Mouse (Mus musculus): ENCODE results near the gene Pdxk. TPM values are rescaled to one million over a fixed set of nuclear protein-coding genes. Genes with fewer than 3 reads are reported as not detected.
A peak's percentile ranks its signal among the peaks of the same experiment; 100 is the strongest.

Gene Pdxk
- polyA plus RNA-seq, 1 experiment from 2014 or later: 22.8 TPM

DNA sequence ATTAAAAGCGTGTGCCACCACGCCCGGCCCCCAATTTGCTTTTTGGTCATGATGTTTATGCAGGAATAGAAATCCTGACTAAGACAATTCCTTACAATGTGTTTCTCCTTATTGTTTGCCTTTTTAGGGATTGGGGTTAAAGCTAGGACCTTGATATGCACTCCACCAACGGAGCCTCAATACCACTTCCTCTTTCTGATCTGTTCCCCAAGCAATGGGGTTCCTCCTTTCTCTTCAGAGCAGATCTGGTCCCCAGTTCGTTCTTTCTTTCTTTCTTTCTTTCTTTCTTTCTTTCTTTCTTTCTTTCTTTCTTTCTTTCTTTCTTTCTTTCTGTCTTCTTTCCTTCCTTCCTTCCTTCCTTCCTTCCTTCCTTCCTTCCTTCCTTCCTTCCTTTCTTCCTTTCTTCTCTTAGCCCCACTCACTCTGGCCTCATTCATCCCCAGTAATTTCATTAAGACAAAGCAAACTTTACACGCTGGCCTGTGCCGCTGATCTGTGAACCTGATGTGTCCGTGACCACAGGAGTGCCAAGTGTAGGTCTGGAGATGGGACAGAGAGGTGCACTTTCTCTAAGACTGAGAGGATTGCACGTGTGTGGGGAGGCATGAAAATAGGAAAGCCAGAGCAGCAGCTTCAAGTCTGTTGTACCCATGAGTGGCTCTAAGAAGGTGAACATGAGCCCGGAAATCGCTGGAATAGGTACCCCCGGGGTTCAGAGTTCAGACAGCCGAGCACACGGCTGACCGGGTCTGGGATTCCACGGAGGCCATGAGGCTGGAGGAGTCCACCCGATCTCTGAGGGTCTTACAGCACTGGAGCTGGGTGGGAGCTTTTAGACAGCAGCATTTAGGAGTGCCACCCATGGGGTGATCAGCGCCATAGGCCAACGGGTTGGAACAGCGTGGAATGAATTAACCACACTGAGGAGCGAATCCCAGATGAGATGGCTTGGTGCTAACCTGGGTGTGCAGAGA, 16.5 kb upstream of the Pdxk start:
- Histone ChIP-seq H3K27me3 (replicated peaks; ENCODE audit: control insufficient read depth, insufficient read depth, low read length) (no peaks in the 10 kb centered on the region), H3K4me3 (ENCODE audit: low read depth, low read length) (peak overlapping the region; percentile 48), H3K36me3 (ENCODE audit: control insufficient read depth, insufficient read depth) (no peaks in the 10 kb centered on the region), H3K9ac (ENCODE audit: low read depth, low read length) (peak overlapping the region; percentile 56), H3K4me2 (replicated peaks; ENCODE audit: low read depth) (peak overlapping the region; percentile 87), H3K9me3 (ENCODE audit: control insufficient read depth) (no peaks in the 10 kb centered on the region), H3K4me1 (replicated peaks; ENCODE audit: control insufficient read depth, insufficient read depth, low read length) (0 out of 2 replicates have a peak, but pooled peaks cover 4% of the 10 kb centered on the region), H3K27ac (ENCODE audit: low read depth, low read length) (no peak overlapping the region)
- peak; percentile 1; the same call in 1 of the 2 replicates for ATAC-seq
- 33% methylated on average over 21 of the region's 21 CpGs for WGBS
- no peak for TF ChIP-seq CTCF (IDR thresholded peaks at IDR 0.05; ENCODE audit: low read depth)

GRCm38 (mm10) chr10:78476821-78477220, 12.0 kb upstream of the Pdxk start:
- Histone ChIP-seq H3K36me3 (ENCODE audit: control insufficient read depth, insufficient read depth) (no peaks in the 10 kb centered on the region), H3K4me2 (replicated peaks; ENCODE audit: low read depth) (no peak overlapping the region), H3K27me3 (replicated peaks; ENCODE audit: control insufficient read depth, insufficient read depth, low read length) (no peaks in the 10 kb centered on the region), H3K9me3 (ENCODE audit: control insufficient read depth) (no peaks in the 10 kb centered on the region), H3K27ac (ENCODE audit: low read depth, low read length) (no peak overlapping the region), H3K4me3 (ENCODE audit: low read depth, low read length) (no peak overlapping the region), H3K9ac (ENCODE audit: low read depth, low read length) (no peak overlapping the region), H3K4me1 (replicated peaks; ENCODE audit: control insufficient read depth, insufficient read depth, low read length) (no peaks in the 10 kb centered on the region)
- ATAC-seq: no peak
- WGBS: 56% methylated on average over 4 of the region's 4 CpGs
- no peak for TF ChIP-seq CTCF (IDR thresholded peaks at IDR 0.05; ENCODE audit: low read depth)

DNA sequence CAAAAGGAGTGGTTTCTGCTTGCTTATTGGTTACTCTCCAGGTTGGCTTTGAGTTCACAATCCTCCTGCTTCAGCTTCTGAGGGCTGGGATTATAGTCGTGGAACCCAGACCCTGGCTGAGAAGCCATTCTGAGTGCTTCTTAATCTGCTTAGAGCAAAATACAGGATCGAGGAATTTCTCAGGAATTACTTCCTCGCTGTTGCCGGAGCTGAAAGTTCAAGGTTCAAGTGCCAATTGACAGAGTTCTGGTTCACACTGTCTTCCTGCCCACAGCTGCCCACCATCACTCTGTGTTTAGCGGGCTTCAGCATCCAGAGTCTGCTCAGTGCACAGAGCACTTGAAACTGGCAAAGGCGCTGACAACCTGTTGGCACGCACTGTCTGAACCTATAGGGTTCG, 10.0 kb upstream of the Pdxk start:
- no peaks in the 10 kb centered on the region for H3K4me1 ChIP-seq (replicated peaks; ENCODE audit: control insufficient read depth, insufficient read depth, low read length)
- WGBS: 49% methylated on average over 8 of the region's 8 CpGs
- no peaks in the 10 kb centered on the region for H3K36me3 ChIP-seq (ENCODE audit: control insufficient read depth, insufficient read depth)
- H3K27me3 ChIP-seq (replicated peaks; ENCODE audit: control insufficient read depth, insufficient read depth, low read length): no peaks in the 10 kb centered on the region
- TF ChIP-seq CTCF (IDR thresholded peaks at IDR 0.05; ENCODE audit: low read depth): no peak
- H3K4me3 ChIP-seq (ENCODE audit: low read depth, low read length): no peak overlapping the region
- H3K9me3 ChIP-seq (ENCODE audit: control insufficient read depth): no peaks in the 10 kb centered on the region
- no peak overlapping the region for H3K4me2 ChIP-seq (replicated peaks; ENCODE audit: low read depth)
- ATAC-seq: no peak
- H3K9ac ChIP-seq (ENCODE audit: low read depth, low read length): no peak overlapping the region
- H3K27ac ChIP-seq (ENCODE audit: low read depth, low read length): no peak overlapping the region

DNA sequence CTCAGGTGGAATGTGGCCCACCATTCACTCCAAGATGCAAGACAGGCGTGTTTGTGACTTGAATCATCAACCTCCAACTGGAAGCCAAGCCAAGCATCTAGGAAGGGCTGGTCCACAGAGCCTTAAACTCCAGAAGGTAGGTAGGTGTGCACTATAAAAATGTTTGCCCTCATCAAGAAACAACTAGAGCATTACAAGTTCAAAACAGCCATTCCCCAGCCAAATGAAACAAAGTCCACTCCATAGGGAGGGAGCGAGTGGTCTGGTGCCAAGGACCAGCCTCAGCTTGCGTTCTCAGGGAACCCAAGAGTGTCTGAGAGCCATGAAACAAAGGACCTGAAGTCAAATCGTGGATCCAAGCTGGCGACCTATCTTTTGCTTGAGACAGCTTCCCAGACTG, 8.7 kb upstream of the Pdxk start:
- H3K4me2 ChIP-seq (replicated peaks; ENCODE audit: low read depth): no peak overlapping the region
- no peak for TF ChIP-seq CTCF (IDR thresholded peaks at IDR 0.05; ENCODE audit: low read depth)
- H3K4me3 ChIP-seq (ENCODE audit: low read depth, low read length): no peak overlapping the region
- no peak overlapping the region for H3K27ac ChIP-seq (ENCODE audit: low read depth, low read length)
- no peak overlapping the region for H3K9ac ChIP-seq (ENCODE audit: low read depth, low read length)
- ATAC-seq: no peak
- H3K9me3 ChIP-seq (ENCODE audit: control insufficient read depth): no peaks in the 10 kb centered on the region
- 40% methylated on average over 5 of the region's 5 CpGs for WGBS
- no peaks in the 10 kb centered on the region for H3K4me1 ChIP-seq (replicated peaks; ENCODE audit: control insufficient read depth, insufficient read depth, low read length)
- no peaks in the 10 kb centered on the region for H3K36me3 ChIP-seq (ENCODE audit: control insufficient read depth, insufficient read depth)
- no peaks in the 10 kb centered on the region for H3K27me3 ChIP-seq (replicated peaks; ENCODE audit: control insufficient read depth, insufficient read depth, low read length)

DNA sequence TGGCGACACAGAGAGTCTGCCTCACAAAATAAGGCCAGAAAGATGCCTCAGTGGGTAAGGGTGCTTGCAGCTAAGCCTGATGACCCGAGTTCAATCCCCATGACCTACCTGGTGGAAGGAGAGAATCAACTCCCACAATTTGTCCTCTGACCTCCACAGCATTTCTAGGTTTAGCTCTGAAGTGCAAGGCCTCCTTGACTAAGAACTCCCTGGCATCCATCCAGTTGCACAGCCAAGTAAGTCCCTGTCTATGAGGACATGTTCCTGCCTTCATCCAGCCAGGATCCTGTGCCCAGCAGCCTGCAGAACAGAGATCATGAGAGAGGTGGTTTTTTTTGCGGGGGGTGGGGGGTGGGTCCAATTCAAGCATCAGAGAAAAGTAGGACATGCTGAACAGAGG, 7.3 kb upstream of the Pdxk start:
- no peak for TF ChIP-seq CTCF (IDR thresholded peaks at IDR 0.05; ENCODE audit: low read depth)
- H3K9ac ChIP-seq (ENCODE audit: low read depth, low read length): no peak overlapping the region
- WGBS: 75% methylated on average over 3 of the region's 3 CpGs

DNA sequence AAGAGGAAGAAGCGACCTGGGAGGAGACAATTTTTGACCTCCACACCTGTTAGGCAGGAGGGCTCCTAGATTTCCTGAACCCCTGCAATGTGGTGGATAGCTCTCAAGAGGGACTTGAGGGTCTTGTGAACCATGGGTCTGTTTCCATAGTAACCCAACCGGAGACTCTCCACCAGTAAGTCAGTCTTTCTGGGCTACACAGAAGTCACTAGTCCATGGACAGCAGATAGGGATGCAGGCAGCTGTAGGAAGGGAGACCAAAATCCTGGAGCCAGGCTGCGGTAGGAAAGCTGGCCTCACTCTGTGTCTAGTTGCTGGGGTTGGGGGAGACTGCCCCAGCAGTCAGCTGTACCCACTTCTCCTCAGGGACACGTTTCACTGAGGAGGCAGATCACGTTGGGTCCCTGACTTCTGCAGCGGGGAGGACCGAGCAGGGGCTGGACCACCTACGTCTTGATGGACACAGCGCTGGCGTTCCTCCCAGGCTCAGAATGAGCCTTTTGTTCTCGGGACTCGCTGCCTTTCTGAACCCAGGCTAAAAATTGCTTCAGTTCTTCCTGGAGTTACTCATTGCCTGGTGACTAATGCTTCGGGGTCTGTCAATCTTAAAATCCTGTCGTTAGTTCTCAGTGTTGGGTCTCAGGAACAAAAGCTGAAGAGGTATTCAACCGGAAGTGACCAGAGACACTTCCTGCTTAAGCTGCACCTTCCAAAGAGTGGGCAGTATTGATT, 6.0 kb upstream of the Pdxk start:
- no peak overlapping the region for H3K9ac ChIP-seq (ENCODE audit: low read depth, low read length)
- no peaks in the 10 kb centered on the region for H3K9me3 ChIP-seq (ENCODE audit: control insufficient read depth)
- H3K36me3 ChIP-seq (ENCODE audit: control insufficient read depth, insufficient read depth): no peaks in the 10 kb centered on the region
- WGBS: 44% methylated on average over 15 of the region's 15 CpGs
- no peak for TF ChIP-seq CTCF (IDR thresholded peaks at IDR 0.05; ENCODE audit: low read depth)
- H3K4me3 ChIP-seq (ENCODE audit: low read depth, low read length): no peak overlapping the region
- no peak overlapping the region for H3K27ac ChIP-seq (ENCODE audit: low read depth, low read length)
- no peaks in the 10 kb centered on the region for H3K4me1 ChIP-seq (replicated peaks; ENCODE audit: control insufficient read depth, insufficient read depth, low read length)
- ATAC-seq: no peak
- H3K4me2 ChIP-seq (replicated peaks; ENCODE audit: low read depth): 0 out of 2 replicates have a peak overlapping the region, but pooled peaks have one; percentile 27
- no peaks in the 10 kb centered on the region for H3K27me3 ChIP-seq (replicated peaks; ENCODE audit: control insufficient read depth, insufficient read depth, low read length)

More for the DNA sequence above, 7.3 kb upstream of the Pdxk start:
- H3K27ac ChIP-seq (ENCODE audit: low read depth, low read length): no peak overlapping the region
- no peaks in the 10 kb centered on the region for H3K4me1 ChIP-seq (replicated peaks; ENCODE audit: control insufficient read depth, insufficient read depth, low read length)
- H3K36me3 ChIP-seq (ENCODE audit: control insufficient read depth, insufficient read depth): no peaks in the 10 kb centered on the region
- no peak overlapping the region for H3K4me3 ChIP-seq (ENCODE audit: low read depth, low read length)
- no peaks in the 10 kb centered on the region for H3K9me3 ChIP-seq (ENCODE audit: control insufficient read depth)
- no peaks in the 10 kb centered on the region for H3K27me3 ChIP-seq (replicated peaks; ENCODE audit: control insufficient read depth, insufficient read depth, low read length)
- no peak for ATAC-seq
- H3K4me2 ChIP-seq (replicated peaks; ENCODE audit: low read depth): no peak overlapping the region
